Mouse (Mus musculus) bone marrow macrophage, adult 2 months (primary cell): ENCODE measurements around the gene Paqr7.

Experiments used
- CTCF ChIP-seq: IDR thresholded peaks from 2 replicates; pipeline ENCODE4 v1.5.1; 2012; ENCODE audit warnings: low read depth, mild to moderate bottlenecking, low read length, moderate library complexity
- POLR2A ChIP-seq: IDR thresholded peaks from 2 replicates; pipeline ENCODE4 v1.6.1; 2012; ENCODE audit warnings: mild to moderate bottlenecking, low read depth, low read length, borderline replicate concordance

DNA sequence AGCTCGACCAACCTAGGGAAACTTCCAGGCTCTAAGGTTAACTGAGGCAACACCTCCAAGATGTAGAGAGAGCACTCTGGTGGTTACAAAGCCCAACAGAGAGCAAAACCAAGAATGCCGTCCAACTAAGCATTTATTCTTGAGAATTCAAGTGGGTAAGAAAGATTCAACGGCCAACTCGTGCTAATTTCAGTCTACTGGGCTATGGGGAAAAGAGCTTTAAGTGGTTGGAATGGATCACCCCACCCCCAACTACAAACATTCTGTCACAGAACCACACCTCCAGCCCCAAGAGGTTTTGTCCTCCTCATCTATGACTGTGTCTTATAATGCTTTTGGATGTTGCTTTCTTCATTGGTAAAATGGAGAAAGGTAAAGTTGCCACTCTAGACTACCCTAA lies 36.4 kb downstream of the Paqr7 start:
- TF ChIP-seq POLR2A (no peak), CTCF (no peak)
